Mouse (Mus musculus): ENCODE measurements around the gene Rrp36.

Rrp36 gene

DNA sequence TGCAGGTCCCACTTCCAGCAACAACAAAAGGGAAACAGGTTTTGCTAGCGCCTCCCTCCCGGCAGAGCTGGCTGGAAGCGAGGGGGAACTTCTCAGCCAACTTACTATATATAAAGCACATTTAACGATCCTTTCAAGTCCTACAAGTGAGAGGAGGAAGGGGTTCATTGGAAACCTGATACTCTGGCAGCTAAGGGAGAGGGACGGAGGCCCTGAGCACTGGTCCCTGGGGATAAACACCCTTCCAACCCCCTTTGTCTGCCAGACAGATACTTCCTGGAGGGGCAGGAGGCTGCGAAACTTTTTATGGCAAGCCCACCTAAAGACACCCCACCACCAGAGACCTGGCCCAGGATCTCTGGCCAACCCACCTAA, 55.8 kb downstream of the Rrp36 start:
- no peak for DNase-seq (ENCODE audit: inconsistent ontology term)

DNA sequence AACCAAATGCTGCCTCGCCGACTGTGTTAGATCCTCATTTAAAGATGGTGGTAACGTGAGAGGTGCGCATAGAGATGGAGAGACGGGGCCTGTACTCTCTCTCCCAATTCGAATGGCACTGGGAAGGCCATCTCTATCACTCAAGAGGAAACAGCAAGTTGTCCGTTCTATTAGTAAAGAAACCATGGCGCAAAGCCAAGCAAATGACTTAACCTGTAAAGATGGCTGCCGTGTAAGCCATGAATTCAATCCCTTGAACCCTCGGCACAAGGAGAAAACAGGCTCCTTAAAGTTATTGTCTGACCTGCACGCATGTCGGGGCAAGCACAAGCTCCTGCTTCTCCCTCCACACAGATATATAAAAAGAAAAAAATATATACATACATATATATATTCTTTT, 56.4 kb downstream of the Rrp36 start:
- DNase-seq (ENCODE audit: inconsistent ontology term), result no peak
